Mouse (Mus musculus) mesoderm, embryonic 11.5 days (tissue): ENCODE measurements at regions not wholly inside any gene's neighbourhood (a gene's known extent, or its start where the extent isn't known, plus 50 kb on each side); places are given as distances from the start of the nearest gene placed in this dataset.
A peak's percentile ranks its signal among the peaks of the same experiment; 100 is the strongest.

Experiments used
- DNase-seq: peaks from one replicate; pipeline ENCODE4 v3.0.0-alpha.2; 2012; ENCODE audit warnings: low read depth, low spot score

- DNase-seq, result no peak
Observed at GRCm38 (mm10) chr3:148659024-148659423, 331.3 kb downstream of the Adgrl2 start.

- DNase-seq, result no peak
Observed at GRCm38 (mm10) chr3:148658368-148658767, 332.0 kb downstream of the Adgrl2 start.

DNA sequence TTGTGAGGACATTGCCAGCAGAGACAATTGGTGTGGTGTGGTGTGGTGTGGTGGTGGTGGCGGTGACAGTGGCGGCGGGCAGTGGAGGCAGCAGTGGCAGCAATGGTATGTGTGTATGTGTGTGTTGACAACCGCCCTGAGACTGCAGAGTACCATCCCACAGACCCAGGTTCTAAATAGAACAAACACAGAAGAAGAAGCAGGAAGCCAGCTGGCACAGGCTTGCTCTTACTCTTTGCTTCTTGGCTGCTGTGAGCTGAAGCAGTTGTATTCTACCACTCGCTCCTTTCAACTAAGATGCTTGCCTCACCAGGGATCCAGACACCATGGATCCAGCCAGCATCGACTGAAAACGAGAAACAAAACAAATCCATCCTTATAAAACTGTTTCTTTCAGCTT, 334.2 kb downstream of the Adgrl2 start:
- no peak for DNase-seq

- DNase-seq, result peak; percentile 43
Observed at GRCm38 (mm10) chr3:148650241-148650640, 340.1 kb downstream of the Adgrl2 start.

DNA sequence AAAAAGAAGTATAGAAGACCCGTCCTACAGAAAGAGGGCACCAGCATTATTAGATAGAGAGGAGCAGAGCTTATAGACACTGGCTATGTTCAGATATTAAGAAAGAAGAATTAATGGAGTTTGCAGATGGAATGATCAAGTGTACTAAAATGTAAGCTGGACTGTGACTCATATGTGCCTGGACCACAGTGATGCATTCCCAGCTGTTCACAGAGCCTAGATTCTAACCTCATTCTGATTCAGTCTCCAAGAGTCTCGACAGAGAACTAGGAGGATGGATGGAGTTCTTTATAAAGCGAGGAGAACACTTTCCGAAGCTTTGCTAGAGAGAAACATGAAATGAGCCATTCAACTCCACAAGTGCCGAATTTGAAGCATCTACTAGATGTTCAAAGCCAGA, 345.4 kb downstream of the Adgrl2 start:
- no peak for DNase-seq

DNA sequence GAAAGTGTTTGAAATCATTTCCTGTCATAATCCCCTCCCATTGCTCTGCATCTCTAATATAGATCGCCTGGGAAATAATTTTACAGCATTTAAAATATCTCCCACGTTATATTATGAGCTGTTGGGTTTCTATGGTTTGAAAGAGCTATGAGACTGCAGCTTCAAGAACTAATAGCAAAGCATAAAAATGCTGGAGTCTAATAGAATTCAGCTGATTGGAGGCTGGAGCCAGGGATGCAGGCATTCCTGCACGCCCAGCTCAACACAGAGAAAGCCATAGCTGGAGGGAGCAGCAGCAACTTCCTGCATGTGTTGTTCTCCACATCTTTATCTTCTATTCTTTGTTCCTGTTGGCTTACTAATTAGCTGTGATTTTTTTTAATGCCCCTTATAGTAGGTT, 348.8 kb downstream of the Adgrl2 start:
- DNase-seq, result no peak

- no peak for DNase-seq
Observed at GRCm38 (mm10) chr3:148640680-148641101, 349.7 kb downstream of the Adgrl2 start.

GRCm38 (mm10) chr3:148635101-148635500, 355.3 kb downstream of the Adgrl2 start:
- no peak for DNase-seq

GRCm38 (mm10) chr3:148634352-148634751, 356.0 kb downstream of the Adgrl2 start:
- no peak for DNase-seq

DNA sequence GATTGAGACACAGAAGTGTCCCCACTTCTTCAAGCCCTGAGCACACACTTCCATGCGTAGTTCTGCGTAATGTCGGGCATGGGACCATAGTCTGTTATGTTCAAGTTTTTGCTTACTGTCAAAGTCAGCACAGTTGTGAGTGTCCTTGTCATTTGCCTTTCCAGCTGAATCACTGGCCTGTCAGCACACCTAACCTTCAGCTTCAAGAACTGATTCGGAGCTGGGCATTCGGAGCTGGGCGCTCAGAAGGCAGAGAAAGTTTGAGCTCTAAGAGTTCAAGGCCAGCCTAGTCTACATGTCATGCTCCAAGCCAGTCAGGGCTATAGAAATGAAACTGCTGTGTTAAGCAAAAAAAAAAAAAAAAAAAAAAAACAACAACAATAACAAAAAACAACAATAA, 357.1 kb downstream of the Adgrl2 start:
- DNase-seq, result no peak

DNA sequence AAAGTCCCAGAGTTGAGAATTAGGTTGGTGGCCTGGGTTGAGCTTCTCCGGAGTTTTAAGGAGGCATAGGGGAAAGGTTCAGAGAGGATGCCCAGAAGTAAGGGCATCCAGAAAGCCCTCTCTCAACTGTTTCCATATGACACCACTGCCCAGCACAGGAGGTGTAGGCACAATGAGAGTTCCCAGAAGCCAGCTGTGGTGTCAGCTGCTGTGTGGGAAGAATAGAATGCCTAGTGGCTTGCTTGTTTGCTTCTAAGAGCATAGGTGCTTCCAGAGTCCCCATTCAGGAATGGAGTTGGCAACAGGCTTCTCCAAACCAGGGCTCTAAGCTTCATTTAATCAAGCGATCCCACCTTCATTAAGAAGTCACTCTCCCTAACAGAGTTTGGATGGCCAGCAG, 357.9 kb downstream of the Adgrl2 start:
- no peak for DNase-seq

GRCm38 (mm10) chr3:148631415-148632192, 358.8 kb downstream of the Adgrl2 start:
- DNase-seq, result peak; percentile 42

GRCm38 (mm10) chr3:148630865-148631264, 359.5 kb downstream of the Adgrl2 start:
- no peak for DNase-seq

DNA sequence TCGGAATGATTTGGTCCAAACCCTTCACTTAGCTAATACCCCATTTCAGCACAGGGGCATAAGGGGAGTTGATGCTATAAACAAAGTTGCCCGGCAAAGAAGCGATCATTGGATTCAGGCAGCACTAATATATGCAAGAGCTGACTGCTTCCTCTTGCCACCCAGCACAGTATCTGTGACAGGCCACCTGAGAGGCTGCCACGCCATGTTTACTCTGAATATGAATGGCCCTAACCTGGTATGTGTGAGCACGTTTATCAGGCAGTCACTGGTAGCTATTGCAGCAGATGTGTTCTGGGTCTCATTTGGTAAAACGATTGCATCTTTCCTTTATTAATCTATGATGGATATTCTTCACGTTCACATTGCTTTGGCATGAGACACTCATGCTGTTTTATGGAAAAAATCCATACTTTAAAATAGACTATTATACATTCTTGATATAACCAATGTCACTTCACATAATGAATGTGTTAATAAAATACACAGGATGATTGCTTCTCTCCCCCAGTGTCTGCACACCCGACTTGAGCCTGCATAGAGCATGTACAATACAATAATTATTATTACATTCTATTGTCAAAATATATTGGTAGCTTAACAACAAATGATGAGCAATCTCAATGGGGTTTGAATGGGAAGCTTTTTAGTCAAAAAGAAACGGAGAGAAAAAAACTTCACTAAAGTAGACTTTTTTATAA, 375.2 kb downstream of the Adgrl2 start:
- no peak for DNase-seq

- no peak for DNase-seq
Observed at GRCm38 (mm10) chr3:148613443-148613842, 376.9 kb downstream of the Adgrl2 start.

GRCm38 (mm10) chr3:148603276-148603675, 387.1 kb downstream of the Adgrl2 start:
- no peak for DNase-seq

DNA sequence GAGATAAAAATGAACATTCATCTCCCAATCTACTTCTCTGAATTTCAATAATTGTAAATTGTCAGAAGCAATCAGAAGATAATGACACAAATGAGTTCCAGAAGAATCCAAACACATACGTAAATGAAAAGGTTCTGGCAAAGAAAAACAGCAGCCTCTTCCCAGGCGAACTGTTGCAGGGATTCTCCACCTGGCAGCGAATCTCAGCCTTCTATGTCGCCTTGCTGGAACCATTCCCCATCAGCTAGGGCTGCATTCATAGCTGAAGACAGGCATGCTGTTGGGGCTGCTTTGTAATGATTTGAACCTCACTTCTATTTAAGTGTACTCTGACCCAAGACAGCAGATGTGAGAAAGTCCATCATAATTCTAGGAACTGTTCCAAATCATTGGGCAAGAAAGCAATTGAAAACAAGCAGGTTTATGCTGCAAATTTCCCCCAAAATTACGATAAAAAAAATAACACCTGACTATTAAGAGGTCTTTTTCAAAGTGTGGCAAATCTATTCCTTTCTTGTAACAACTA, 387.6 kb downstream of the Adgrl2 start:
- no peak for DNase-seq

DNA sequence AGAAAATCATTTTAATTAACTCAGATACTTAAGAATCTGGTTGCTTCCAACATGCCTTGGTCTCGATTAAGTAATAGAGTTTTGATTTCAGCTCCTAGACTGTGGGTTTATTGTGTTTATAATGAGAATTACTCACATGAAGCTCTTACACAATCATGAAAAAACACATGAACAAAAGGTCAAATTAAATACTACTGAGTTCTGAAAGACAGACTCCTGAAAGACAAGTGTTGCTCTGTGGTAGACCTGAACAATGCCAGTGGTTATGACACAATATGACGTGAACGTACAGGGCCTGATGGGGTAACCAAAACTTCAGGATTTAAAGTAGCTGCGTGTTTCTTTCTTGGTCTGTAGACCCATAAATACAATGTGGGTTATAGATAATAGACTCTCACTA, 394.8 kb downstream of the Adgrl2 start:
- DNase-seq, result no peak

DNA sequence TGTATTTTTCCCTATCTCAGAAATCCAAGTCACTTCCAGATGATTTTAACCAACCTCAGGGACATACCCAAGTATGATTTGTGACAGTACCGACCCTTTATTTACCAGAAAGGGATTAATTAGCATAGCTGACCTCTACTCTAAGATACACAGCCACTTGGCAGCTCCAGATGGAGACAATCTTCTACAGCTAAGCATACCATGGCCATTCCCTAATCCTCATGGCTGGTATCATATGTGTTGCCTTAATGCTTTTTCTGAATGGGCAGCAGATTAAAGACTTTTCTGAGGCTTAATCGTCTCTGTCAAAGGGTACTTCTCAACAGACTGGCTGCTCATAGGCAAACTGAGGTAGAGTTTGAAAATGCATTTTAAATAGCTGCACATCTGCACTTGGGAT, 400.8 kb downstream of the Adgrl2 start:
- no peak for DNase-seq

GRCm38 (mm10) chr3:148575735-148576134, 414.6 kb downstream of the Adgrl2 start:
- DNase-seq, result no peak

DNA sequence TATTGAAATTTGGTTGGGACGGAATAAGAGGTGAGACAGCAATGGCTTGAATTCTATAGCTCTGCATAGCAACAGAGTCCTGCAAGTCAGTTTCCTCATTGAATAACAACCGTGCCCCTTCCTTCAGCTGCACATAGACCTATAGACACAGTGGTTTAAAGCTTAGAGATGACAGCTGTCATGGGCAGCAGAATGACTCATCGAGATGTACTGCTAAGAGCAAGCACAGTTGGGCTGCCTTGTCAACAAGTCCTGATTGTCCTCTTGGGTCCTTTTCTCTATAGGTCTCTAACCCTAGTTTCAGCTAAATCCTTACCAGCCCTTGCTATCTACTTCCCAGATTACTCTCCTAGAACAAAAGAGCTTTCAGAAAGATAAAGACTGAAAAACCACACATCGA, 417.9 kb downstream of the Adgrl2 start:
- no peak for DNase-seq

GRCm38 (mm10) chr3:148564716-148565115, 425.6 kb downstream of the Adgrl2 start:
- DNase-seq, result no peak

GRCm38 (mm10) chr3:148561211-148561610, 429.1 kb downstream of the Adgrl2 start:
- DNase-seq, result no peak
